Mouse (Mus musculus) left cerebral cortex, postnatal 14 days (tissue): Measurements from ENCODE around the gene Lamp3. TPM values are rescaled to one million over a fixed set of nuclear protein-coding genes. Genes with fewer than 3 reads are reported as not detected.
"Not testable (repeated sequence)": the region's sequence is repeated elsewhere in the genome, so short reads cannot be mapped to it uniquely, and the experiment has no call there.

Experiments
- DNase-seq, 2 experiments: peaks; one replicate each; pipeline ENCODE4 v3.0.0; 2021 to 2022; ENCODE audit warnings: low spot score in 2 of 2, mixed read lengths in 1 of 2
- intact Hi-C: fragments of 180-260 bp; cut with DNase I; formaldehyde crosslinking; loops from one replicate; pipeline ENCODE4 v1.15.1; 2025
- long read RNA-seq, 2 experiments: library from polyadenylated mRNA; stranded (forward); transcript quantifications; one replicate each; pipeline ENCODE4 v2.0.0; 2021
- total RNA-seq, 2 experiments: library from RNA; stranded (reverse); gene quantifications; 2 replicates each; pipeline ENCODE4 v1.2.3; 2021

The Lamp3 gene
- total RNA-seq, result under 1 TPM in 1 of 2 experiments, not detected in 1; 0.11 TPM
- long read RNA-seq, experiment 1, result 0 reads
- long read RNA-seq, experiment 2, result 0 reads

- no peak for DNase-seq
- intact Hi-C loops, result no loop called here
These were observed at the start of gene Lamp3 for GRCm38 (mm10) chr16:19706216-19706615. Lamp3 (minus strand) TSS chr16:19706375.

- intact Hi-C loops, result no loop called here
- DNase-seq, result no peak
These were observed 26.7 kb upstream of the Lamp3 start for GRCm38 (mm10) chr16:19732896-19733295.

- intact Hi-C loops, result loop anchor here (10.0 kb wide), 3 partner anchors 121 to 461 kb away; no protein-coding TSS in a partner anchor
- DNase-seq, result not testable (repeated sequence)
These were observed 18.0 kb upstream of the Lamp3 start for GRCm38 (mm10) chr16:19724139-19724538.

- intact Hi-C loops, result loop anchor here (10.0 kb wide), 3 partner anchors 124 to 464 kb away; no protein-coding TSS in a partner anchor
- DNase-seq, result no peak
These were observed 14.8 kb upstream of the Lamp3 start for GRCm38 (mm10) chr16:19720959-19721358.

- DNase-seq, result no peak
- intact Hi-C loops, result no loop called here
These were observed 1.2 kb upstream of the Lamp3 start for GRCm38 (mm10) chr16:19707381-19707780.

GRCm38 (mm10) chr16:19699207-19699606, 7.0 kb downstream of the Lamp3 start:
- intact Hi-C loops, result no loop called here
- DNase-seq, result no peak

GRCm38 (mm10) chr16:19670768-19671357, 35.3 kb downstream of the Lamp3 start:
- no peak for DNase-seq
- intact Hi-C loops, result no loop called here

- intact Hi-C loops, result no loop called here
- DNase-seq, result no peak
These were observed 39.9 kb downstream of the Lamp3 start for GRCm38 (mm10) chr16:19666312-19666711.

GRCm38 (mm10) chr16:19629816-19630215, 76.4 kb downstream of the Lamp3 start, which contains the start of gene Olfr171:
Olfr171 (minus strand) TSS chr16:19629916.
- intact Hi-C loops, result no loop called here
- no peak for DNase-seq

- intact Hi-C loops, DNase-seq: not testable (repeated sequence)
These were observed 94.4 kb downstream of the Lamp3 start, which contains the start of gene Olfr170 for GRCm38 (mm10) chr16:19611782-19612181. Olfr170 (minus strand) TSS chr16:19611882.

Other genes with a start within 250 kb of the Lamp3 start
- gene Olfr166, start 222.7 kb downstream of the Lamp3 start, total RNA-seq, result not detected
- not detected for gene Olfr167, start 184.1 kb downstream of the Lamp3 start, total RNA-seq
- gene Olfr168, start 170.8 kb downstream of the Lamp3 start, total RNA-seq, result not detected
- gene Olfr169, start 134.6 kb downstream of the Lamp3 start, total RNA-seq, result not detected
- gene Olfr170, start 94.5 kb downstream of the Lamp3 start, total RNA-seq, result not detected
- not detected for gene Olfr171, start 76.5 kb downstream of the Lamp3 start, total RNA-seq
- 1 to 10 TPM in 1 of 2 experiments, under 1 TPM in 1; 0.99 to 1.5 TPM for gene B3gnt5, start 53.8 kb upstream of the Lamp3 start, total RNA-seq